Mouse (Mus musculus): ENCODE data around the gene Comt. TPM values are rescaled to one million over a fixed set of nuclear protein-coding genes. Genes with fewer than 3 reads are reported as not detected.
A peak's percentile ranks its signal among the peaks of the same experiment; 100 is the strongest.

Comt gene
- total RNA-seq, 2 experiments from 2014 or later: 119 to 127 TPM

DNA sequence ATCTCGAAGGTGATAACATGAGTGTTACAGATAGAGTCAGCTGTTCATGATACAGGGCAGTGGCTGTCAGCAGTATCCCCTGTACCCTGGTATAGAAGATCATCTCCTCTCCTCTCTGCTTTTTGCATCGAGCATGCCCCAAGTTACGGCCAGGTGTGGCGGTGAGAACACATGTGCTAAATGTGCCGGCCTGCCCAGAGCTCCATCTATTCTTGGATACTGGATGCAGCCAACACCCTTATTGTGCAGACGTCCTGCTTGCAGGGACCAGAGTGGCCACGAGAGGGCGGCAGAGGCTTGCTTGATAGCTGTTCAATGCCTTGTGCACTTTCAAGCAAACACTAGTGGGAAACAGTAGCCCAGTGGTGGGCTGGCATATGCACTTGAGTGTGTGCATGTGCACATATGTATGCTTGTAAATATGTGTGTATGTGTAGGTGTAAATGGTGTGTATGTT lies 16.8 kb upstream of the Comt start:
- intact Hi-C loops (cut with DNase I): loop anchor here (1.0 kb wide), 1 partner anchor 174 kb away; no protein-coding TSS in a partner anchor
- peak; percentile 93 to 99 for DNase-seq

DNA sequence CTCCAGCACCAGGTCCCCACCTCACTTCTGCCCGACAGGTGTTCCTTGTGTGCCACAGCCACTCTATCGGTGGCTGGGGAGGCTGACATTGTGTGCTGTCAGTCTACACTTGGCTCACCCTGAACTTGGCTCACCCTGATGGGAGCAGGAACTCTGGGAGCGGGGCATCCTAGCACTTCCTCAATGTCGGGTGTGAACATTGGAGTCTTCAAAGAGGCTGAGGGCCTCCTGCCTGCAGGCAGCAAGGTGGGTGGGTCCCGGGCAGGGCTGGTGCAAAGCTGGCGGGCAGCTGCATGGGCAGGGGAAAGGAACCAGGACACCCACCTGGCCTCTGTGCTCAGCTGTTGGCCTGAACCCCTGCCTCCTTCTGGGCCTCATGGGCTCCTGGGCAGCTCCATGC lies 9.5 kb upstream of the Comt start:
- DNase-seq: no peak
- intact Hi-C loops (cut with DNase I): no loop called here

DNA sequence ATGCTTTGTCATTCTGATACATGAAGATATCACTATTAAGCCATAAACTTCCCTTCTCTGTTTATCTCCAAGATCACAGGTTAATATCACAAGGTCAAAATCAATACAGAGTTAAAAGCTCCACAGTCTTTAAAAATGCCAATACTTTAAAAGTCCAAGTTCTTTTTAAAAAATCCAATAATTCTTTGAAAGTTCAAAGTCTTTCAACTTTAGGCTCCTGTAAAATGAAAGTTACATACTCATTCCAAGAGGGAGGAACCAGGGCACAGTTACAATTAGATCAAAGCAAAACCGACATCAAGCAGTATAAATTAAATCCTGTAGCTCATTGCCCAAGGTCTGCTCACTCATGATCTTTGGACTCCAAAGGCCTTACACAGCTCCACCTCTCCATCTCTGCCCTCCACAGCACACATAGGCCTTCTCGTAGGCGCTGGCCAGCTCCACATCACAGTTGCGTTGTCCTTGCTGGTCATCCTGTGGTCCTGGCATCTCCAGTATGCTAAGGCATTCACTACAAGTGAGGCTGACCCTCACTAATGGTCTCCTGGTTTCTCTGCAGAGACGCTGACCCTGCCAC lies 6.8 kb upstream of the Comt start:
- no peak for DNase-seq
- intact Hi-C loops (cut with DNase I): no loop called here

DNA sequence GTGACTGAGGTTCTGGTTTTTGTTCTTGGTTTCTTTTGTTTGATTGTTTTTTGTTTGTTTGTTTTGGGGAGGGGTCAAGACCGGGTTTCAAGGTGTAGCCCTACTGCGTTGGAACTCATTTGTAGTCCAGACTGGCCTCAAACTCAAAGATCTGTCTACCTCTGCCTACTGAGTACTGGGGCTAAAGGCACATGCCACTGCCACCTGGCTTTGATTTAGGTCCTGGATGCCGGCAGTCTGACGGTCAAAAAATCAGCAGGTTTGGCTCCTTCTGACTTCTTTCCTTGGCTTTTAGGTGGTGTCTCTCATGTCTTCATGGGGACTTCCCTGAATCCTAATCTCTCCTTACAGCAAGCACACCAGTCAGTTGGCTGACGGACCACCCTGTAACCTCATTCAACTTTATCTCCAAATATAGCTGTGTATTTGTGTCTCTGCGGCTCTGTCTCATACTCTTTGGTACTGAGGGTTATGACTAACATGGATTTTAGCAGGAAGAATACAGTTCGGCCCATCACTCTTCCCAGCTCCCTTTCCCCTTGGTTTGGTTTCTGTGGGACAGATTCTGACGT lies 4.1 kb upstream of the Comt start:
- intact Hi-C loops (cut with DNase I): no loop called here
- no peak for DNase-seq

DNA sequence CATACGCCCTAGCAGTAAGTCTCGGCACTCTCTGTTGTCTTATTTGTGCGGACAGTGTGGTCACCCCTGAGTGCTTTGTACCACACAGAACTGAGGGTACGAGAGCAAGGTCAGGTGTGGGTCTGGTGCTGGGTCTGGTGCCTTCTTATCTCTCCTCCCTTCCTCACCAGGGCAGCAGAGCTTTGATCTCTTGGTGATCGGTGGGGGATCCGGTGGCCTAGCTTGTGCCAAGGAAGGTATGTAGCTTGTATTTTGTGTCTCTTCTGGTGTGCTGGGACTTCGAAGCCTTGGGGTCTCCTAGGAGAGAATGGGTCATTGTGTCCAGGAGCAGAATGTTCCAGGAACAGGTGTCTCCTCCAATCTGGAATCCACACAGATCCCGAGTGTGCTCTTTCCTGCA lies 3.0 kb upstream of the Comt start:
- no peak for DNase-seq
- intact Hi-C loops (cut with DNase I): no loop called here

DNA sequence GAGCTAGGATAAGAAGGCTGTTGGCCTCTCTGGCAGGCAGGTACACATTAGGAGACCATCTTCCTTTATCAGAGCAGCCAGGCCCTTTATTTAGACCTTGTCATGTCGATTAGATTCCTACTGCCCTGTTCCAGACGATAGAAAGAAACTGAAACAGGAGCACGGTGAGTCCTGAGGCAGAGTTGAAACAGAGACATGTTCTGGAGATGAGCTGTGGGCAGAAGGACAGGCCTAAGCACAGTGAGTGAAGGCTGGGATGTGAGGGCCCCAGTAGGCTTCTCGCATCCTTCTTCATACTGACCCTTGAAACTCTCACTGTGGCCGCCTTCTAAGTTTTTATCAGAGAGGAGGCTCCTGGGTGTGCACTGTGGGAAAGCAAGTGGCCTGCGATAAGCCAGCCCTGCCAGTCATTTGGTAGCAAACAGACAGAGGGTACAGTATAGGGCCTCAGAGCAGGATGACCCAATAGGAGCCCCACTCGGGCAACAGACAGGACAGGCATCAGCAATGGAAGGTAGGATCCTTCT lies 1.9 kb upstream of the Comt start:
- no peak for DNase-seq
- intact Hi-C loops (cut with DNase I): no loop called here

DNA sequence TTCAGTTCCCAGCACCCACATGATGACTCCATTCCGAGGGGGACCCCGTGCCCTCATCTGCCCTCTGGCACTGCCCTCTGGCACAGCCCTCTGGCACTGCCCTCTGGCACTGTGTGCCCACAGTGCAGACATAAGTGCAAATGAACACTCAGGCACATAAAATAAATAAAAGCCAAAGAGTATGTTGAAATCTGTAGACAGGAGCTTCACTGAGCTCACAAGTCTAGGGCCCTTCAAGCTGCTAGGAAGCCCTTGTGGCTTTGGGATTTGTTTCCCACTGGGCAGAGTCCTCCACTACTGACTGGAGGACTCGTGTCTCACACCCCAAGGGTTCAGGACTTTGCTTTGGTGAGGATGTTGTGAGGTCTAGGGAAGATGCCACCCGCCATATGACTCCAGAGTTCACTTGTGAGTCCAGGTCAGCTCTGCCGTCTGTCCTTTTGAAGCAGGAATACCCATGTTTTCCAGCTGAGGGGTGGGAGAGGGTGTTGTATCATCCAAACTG lies 1.4 kb upstream of the Comt start:
- intact Hi-C loops (cut with DNase I): no loop called here
- DNase-seq: no peak

DNA sequence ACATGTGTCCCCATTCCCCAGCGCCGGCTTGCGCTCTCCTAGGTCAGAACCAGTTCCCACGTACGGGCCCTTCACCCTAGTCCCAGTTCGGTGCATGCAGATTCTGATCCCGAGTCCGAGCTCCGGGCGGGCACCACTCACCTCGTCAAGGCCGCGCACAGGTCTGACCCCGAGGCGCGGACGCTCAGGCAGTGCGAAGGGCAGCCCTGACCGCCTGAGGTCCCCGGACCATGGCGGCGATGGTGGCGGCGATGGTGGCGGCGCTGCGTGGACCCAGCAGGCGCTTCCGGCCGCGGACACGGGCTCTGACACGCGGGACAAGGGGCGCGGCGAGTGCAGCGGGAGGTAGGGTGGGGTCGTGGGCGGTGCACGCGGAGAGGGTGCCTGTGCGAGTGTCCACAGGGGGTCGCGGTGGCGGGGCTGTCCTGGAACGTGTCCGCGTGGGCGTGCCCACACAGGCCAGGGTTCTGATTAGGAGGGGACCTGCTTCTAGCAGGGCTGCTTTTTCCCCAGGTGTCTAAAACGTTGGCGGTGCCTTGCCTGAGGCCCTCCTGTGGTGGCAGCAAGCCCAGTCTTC lies 349 bp downstream of the Comt start, which contains the start of gene Txnrd2:
Txnrd2 (plus strand) TSS at position 170 of the 577 bp plus-strand sequence.
- DNase-seq: peak; percentile 81 to 86
- intact Hi-C loops (cut with DNase I): no loop called here

DNA sequence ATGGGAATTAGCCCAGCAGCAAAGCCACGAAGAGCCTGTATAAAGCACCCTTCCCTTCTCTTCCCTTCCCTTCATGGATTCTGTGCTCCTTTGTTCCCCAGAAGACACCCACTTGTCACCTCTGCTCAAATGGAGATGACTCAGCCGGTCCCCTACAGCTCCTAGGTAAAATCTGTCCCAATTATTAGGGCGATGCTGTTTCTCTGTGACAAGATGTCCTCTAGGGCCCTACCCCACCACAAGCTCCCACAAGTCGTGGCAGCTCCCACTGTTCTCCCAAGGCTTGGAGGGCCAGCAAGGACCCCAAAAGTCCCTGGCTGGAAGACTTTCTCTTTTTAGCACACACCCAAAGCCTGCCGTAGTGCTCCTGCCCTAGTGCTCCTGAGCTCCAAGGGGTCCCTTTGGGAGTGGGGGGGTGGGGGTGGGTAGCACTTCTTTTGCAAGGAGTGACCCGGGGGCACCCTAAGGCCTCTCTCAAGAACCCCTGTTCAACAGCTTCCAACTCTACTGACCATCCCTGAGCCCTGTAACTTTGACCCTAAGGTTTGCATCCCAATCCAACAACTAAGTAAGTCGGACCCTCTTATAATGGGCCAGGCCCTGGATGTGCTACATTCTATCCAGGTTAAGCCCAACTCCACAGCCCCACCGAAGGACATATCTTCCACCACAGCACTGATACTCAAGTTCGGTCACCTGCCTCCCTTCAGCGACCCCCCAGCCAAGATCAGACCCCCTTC lies 1.0 kb downstream of the Comt start:
- intact Hi-C loops (cut with DNase I): no loop called here
- DNase-seq: peak in 1 of 2 experiments; percentile 32

DNA sequence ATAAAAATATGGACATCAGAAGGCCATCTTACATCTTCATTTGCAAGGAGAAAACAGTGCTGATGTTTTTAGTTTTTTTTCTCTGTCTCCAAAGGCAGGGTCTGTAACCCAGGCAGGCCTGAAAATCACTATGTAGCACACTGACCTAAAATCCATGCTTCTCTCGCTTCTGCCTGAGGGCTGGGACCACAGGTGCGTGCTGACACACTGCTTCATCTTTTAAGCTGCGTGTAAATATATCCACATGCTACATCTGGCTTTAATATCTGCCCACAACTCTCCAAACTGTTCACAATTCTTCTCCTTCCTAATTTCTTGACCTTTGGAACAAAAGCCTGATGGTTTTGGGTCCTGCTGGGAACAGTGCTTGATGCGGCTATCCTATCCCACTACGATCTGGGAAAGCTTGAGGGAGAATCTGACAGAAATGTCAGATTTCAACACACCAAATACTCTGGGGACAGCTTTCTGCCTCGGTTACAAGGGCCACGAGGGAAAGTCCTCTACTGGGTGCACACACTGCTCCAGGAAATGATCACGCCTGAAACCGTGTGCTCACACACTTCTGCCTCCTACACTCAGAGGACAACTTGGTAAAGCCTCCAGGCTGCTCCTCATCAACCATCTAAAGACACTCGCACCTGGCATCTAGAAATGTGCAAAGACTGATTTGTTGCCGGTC lies 2.1 kb downstream of the Comt start:
- no peak for DNase-seq
- intact Hi-C loops (cut with DNase I): no loop called here

DNA sequence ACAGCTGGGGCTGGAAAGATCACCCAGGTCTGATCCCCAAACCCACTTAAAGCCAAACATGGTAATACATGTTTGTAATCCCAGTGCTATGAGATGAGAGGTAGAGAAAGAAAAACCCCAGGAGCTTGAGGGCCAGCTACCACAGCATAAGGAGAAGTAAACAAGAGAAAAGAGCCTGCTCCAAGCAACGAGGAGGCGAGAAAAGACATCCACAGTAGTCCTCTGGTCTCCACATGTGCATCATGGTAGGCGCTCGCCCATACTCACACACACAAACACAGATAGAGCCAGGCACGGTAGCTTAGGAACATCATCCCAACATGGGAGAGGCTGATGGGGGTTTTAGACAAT lies 2.8 kb downstream of the Comt start:
- intact Hi-C loops (cut with DNase I): no loop called here
- DNase-seq: no peak

DNA sequence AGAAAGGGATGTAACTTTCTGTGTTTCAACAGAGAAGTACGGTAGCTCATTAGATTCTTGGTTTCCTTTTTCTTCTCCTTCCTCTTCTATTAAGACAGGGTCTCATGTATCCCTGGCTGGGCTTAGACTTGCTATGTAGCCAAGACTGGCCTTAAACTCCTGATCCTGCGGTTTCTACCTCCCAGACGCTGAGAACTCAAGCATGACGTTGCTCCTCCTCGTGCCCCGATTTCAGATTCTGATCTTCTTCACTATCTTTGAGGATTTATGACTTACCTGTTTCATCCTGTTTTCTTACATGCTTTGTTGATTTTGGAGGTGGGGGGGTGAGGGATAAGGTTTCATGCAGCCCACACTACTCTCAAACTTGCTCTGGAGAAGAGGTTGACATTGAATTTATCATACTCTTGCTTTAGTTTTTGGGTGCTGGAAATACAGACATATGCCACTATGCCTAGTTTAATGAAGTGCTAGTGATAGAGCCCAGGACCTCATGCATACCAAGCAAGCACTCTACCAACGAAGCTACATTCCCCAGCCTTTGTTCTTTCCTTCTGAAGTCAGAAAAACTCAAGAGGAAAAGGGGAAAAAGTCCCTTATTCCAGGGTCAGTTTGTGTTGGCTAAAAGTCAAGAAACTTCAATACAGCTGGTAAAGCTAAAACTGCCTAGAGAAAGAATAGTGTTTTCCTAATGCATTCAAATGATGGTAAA lies 3.3 kb downstream of the Comt start:
- no peak for DNase-seq
- intact Hi-C loops (cut with DNase I): no loop called here

DNA sequence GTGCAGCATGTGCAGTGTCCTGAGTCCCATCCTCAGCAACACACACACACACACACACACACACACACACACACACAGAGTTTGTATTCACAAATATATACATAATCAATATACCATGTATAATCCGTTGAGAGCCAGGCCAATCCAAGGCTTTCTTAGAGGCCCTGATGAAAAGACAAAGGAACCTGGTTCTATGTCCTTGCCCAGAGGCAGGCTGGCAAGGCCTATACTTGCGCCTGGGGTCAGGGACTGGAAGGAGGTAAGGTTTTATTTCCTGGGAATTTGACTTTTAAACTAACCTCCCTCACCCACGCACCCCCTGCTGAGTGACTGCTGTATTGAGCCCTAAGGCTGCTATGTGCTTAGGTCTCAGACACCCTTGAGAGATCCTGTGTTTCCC lies 6.1 kb downstream of the Comt start:
- intact Hi-C loops (cut with DNase I): no loop called here
- DNase-seq: no peak

DNA sequence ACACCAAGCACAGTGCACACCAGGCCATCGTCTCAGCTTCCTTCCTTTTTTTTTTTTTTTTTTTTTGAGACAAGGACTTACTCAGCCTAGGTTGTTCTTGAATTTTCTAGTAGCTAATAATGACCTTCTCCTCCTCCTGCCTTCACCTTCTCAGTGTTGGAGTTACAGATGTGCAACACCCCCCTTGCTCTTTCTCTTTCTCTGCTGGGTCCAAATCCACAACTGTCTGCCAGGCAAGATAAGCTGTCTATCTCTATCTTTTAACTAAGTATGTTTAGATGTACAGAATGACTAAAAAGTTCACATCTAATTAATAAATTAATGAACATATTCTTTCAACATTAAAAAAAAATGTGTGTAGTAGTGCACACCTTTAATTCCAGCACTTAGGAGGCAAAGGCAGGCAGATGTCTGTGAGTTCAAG lies 7.0 kb downstream of the Comt start:
- intact Hi-C loops (cut with DNase I): no loop called here

DNA sequence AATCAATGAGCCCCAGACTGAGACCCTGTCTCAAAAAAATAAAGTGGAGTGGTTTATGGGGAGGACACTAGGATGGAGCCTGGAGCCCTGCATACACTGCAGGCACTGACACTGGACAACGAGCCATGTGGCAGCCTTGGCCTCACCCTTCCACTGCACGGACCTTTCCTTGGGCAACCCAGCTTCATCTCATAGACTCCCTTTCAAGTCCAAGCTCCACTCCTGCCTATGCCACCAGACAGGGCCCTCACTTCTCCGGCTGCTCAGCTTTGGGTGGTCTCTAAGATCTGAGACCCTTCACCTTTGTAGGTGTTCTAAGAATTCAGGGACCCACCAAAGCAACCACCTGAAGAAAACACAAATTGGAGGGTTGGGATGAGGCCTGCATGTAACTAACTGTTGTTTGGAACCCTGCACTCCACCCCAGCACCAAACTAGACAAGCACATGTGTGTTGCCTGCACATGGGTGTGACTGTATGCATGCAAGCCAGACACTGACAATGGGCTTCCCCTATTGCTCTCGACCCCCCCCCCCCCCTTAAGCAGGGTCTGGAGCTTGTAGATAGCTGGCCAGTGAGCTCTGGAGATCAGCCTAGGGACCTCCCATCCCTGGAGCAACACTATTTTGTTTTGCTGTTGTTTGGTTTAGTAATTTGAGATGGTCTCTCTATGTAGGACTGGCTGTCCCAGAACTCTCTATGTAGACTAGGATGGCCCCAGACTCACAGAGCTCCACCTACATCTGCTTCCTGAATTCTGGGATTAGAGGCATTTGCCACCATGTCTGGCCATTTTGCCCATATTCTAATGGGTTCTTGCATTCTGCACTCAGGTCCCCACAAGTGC lies 7.7 kb downstream of the Comt start:
- DNase-seq: no peak
- intact Hi-C loops (cut with DNase I): no loop called here

More for the DNA sequence above, 7.0 kb downstream of the Comt start:
- DNase-seq: no peak

DNA sequence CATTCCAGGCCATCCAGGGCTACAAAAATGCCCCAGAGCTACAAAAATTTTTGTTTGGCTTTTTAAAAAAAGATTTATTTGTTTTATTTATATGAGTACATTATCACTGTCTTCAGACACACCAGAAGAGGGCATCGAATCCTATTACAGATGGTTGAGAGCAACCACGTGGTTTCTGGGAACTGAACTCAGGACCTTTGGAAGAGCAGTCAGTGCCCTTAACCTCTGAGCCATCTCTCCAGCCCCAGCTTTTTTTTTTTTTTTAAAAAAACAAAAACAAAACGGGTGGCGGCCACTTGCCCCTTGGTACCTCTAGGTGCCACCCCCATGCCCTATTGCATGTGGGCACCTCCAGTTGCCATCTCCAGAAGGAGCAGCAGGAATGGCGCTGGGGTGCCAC lies 9.2 kb downstream of the Comt start:
- intact Hi-C loops (cut with DNase I): no loop called here
- DNase-seq: no peak

DNA sequence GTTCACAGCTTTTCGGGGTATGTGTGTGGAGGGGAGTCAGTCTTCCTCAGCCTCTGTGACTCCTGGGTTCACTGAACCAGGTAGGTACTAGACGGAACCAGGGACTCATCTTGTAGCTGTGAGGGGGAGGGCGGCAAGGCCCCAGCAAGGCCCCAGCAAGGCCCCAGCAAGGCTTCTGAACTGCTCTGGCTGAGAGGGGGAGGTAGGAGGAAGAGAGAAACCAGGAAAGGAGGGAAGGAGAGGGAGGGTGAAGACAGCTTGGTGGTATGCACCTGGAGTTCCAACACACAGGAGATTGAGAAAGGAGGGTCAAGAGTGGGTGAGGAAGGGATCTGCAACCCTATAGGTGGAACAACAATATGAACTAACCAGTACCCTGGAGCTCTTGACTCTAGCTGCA lies 9.8 kb downstream of the Comt start:
- DNase-seq: no peak
- intact Hi-C loops (cut with DNase I): no loop called here

DNA sequence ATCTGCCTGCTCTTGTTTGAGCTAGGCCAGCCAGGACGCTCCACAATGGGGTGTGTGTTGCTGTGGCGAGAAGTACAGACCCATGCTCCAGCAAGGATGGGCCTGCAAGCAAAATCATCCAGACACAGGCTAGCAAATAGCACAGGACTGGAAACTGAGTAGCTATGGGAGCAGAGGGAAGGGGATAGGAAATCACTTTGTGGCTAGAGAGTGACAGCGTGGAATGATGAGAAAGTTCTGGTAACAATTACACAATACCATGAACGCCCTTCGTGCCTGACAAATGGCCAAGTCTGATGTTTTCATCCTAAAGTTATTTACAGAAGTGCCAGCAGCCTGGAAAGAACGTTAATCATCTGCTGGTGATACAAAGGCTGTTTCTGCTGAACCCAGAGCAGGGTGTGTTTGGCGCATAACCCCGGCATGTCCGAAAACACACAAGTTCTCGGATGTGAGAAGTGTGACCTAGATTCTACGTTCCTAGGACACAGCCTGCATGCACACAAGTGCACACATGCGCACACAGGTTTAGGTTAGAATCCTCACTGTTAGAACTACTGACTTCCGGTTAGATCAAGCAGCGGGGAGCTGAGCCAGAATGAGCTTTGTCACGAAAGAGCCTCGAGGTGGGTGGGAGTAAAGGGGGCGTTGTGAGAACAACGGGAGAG lies 10.4 kb downstream of the Comt start:
- intact Hi-C loops (cut with DNase I): no loop called here
- DNase-seq: peak; percentile 61 to 67
